Mouse (Mus musculus): Measurements from ENCODE around the gene Sult6b2.

Sult6b2 gene

DNA sequence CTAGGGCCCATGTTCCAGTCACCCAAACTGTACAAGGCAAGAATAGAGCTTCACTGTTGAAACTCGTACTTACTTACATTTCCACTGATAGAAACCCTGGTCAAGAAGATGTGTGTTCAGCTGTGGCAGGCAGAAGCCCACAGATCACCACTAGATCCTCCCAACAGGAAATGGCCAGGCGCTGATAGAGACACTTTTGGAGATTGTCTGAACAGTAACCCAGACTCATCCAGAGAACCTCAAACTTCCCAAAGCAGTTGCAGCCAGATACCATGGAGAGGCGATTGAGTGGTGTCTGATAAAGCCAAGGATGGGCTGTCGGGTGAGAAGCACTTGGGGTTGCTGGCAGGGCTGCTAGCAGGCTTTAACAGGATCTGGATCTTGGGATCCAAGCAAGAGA lies 27.4 kb downstream of the Sult6b2 start:
- no peak for DNase-seq

DNA sequence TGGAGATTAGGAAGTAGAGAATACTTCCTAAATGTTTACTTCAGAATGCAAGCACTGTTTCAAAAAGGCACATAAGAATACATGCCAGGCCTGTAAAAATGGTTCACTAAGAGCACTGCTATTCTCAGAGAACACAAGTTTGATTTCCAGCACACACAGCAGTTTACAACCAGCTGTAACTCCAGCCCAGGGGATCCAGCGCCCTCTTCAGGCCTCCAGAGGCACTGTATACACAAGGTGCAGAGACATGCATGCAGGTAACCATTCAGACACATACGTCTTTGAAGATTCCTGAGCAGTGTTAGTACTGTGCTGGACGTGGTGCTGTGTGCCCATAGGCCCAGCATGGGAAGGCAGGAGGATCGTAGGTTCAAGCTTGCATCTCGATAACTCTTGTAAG lies 30.7 kb downstream of the Sult6b2 start:
- DNase-seq: no peak

DNA sequence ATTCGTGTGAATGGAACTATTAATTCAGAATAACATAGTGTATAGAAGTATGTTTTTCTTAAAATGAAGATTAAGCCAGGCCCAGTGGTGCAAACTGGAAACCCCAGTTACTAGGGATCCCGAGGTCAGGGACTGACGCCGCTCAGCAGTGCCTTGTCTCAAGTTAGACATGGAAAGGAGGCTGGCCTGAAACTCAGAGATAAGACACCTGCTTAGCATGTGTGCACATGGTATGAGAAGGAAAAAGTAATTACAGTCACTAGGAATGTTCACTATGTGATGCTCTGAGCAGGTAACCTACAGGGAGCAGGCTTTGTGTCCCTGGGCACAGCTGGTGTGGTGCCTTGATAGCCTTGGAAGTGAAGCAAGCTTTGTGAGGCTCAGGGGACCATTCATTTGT lies 32.7 kb downstream of the Sult6b2 start:
- no peak for DNase-seq

DNA sequence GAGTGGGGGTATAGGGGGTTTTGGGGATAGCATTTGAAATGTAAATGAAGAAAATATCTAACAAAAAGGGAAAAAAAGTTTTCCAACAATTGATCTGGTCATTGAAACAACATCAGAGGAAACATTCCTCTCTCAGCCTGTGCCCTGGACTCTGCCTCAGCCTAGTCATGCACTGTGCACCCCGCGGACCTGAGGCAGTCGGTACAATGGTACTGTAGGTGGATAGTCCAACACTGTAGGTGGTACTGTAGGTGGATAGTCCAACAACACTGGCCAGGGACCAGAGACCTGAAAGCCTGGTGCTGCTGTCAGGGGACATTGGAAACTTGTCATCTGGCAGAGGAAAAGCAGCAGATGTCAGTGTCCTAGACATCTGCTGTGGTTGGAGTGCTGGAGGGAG lies 34.4 kb downstream of the Sult6b2 start:
- peak; percentile 38 for DNase-seq

DNA sequence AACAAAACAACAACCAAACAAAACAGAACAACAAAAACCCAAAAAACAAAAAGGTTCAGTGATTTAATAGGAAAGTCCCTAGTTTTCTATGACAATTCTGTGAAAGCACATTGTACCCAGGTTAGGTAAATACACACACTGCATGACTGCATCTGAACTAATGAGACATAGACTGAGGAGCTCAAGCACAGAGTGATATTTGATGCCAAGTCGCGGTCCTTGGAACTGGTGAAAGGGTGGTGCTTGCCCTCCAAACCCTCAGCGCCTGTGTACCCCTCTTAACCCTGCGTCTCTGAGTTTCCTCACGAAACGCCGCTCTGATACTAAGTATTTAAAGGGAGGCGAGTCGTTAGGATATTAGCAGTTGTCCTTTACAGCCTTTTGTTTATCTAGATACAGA lies 37.0 kb downstream of the Sult6b2 start:
- DNase-seq: no peak

DNA sequence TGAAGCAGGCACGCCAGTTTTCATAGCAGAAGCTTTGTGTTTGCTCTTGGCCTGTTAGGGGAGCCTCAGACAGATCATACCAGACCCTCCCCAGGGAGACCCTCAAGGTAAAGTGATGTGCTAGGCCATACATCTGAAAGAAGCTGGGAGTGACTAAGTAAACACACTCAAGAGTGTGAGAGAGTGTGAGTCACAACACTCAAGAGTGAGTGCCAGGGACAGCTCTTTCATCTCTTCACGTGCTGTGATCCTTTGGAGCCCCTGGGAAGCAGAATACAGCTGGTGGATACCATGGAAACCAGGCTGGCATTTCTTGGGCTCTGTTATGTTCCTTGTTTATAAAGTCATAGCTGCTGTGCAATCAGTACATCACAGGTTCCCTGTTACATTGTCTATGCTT lies 39.4 kb downstream of the Sult6b2 start:
- DNase-seq: no peak

DNA sequence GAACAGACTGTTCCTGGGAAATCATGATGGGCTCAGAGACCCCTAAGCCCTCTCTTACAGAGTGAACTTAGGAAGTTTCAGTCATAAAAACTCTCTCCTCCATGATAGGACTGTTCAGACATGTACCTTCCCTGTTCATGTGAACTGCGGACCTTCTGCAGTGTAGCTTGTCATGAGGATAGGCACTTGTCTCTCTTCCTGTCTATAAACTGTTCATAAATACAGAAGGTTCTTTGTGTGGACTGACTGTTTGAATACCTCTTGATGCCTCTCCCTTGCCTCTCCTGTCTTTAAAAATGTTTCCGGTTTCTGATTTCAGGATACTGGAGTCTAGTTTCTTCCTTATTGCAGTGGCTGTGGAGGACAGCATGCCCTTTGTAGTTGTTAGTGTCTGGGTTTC lies 44.7 kb downstream of the Sult6b2 start:
- no peak for DNase-seq

DNA sequence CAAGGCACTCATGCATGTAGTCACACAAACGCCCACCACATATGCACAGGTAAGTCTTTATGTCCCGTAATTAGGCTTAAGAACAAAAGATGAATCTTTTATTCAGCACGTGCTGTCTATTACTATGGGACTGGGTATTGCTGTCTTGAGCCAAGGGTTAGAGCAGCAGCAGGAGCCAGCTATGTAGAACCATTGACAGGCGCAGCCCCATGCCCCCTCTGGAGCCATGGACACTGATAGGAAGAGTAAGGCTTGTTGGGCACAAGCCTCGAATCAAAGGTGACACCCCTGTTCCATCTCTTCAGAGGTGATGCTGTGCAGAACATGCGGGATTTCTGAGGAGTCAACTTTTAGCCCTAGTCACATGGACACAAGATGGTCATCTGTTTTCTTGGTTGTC lies 45.7 kb downstream of the Sult6b2 start:
- no peak for DNase-seq

DNA sequence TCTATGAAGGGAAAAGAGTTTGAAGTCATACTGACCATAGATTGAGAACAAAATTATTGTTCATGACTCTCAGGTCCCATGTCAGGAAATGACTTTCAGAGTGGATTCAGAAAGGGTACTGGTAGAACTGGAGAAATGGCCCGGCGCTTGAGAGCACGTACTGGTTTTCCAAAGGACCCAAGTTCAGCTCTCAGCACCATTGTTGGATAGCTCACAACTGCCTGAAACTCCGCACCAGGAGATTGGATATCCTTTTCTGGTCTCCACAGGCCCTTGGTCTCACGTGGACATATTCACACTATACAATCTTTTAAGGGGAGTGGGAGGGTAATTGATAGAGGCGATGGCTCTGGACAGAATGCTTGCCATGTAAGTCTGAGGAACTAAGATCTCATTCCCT lies 46.3 kb downstream of the Sult6b2 start:
- no peak for DNase-seq

DNA sequence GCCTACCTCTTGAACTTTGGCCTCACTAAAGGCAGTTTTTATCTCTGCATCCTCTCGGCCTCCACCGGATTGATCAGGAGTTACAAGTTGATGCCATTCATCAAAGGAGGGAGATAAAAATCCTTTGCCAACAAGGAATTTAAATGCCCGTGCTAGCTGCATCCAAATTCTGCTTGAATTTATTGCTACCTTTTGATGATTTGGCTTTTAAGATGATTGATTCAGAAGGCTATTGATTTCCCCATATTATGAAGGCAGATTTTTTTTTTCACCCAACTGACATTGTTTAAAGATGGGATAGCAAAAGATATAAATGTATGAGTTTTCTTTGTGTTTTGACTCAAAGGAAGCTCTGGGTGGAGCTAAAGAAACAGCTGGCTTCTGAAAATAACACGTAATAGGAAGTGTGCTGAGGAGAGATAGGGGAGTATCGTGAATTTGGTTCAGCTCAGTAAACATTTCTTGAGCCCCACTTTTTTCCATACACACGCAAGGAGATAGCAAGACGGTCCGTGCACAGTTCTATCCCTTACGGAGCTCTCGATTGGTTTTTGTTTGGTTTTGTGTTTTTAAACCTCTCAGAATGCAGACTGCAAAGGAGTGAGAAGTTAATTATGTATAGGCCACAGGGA lies 46.9 kb downstream of the Sult6b2 start:
- DNase-seq: no peak

DNA sequence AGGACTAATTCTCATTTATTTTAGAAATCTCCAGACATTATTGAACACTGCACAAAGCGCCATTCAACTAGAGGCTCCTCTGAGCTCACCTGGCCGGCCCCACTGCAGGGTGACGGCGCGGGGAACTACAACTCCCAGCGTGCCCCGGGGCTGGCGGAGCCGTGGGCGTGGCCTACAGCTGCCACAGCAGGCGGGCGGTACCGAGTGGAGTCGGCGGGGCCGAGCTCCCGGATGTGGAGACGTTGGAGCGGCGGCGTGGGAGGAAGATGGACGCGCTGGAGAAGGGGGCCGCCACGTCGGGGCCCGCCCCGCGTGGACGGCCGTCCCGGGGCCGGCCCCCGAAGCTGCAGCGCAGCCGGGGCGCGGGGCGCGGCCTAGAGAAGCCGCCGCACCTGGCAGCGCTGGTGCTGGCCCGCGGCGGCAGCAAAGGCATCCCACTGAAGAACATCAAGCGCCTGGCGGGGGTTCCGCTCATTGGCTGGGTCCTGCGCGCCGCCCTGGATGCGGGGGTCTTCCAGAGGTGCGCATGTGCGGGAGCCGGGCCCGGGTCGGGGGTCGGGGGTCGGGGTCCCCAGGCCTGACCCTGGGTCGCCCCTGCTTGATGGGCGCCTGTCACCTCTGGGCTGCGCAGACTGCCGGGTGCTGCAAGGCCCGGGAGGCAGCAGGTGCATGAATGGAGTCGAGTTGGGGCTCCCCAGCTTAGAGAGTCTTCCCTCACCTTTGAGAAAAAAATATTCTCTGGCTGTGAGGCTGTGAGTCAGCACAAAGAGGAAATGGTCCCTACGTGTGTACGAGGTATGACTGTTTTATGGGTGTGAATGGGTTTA lies 47.6 kb downstream of the Sult6b2 start, which contains the start of gene Cmas:
Gene Cmas, plus strand, starts transcription at position 180 of the 827 bp plus-strand sequence.
- peak; percentile 91 for DNase-seq

DNA sequence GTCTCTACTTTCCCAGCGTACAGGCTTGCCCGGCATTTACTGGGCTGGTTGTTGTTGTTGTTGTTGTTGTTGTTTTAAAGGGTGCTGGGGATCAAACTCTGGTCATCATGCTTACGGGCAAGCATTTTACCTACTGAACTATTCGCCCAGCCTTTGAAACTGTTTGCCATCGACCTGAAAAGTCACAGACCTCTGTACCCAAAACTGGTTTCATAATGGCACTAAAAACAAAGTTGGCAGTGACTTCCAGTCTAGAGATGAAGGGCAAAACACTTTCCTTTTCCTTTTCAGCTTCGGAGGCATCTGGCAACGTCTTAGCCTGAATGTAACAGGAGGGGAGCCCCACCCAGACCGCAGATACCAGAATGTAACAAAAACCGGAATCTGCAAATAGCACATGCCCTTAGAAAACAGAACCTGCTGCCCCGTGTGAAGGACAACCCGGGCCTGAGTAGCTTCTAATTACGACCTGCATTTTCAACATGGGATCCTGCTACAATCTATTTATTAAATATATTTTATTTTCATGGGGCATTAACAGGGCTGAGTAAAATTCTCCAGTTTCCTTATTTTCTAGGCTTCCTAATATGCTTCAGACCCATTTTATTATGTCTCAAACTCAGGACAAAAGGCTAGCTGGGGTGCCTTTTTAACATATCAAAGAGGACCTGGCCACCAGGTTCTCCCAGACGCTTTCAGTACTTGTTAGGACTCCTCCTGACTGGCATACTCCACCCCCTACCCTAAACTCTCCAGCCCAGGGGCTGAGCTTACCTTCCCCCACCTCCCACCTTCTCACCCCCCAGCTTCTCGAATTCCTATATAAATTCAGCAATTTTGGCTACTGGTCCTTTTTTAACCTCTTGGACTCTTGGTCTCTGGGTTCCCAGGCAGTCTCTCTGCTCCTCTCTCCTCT lies 51.7 kb downstream of the Sult6b2 start:
- no peak for DNase-seq

DNA sequence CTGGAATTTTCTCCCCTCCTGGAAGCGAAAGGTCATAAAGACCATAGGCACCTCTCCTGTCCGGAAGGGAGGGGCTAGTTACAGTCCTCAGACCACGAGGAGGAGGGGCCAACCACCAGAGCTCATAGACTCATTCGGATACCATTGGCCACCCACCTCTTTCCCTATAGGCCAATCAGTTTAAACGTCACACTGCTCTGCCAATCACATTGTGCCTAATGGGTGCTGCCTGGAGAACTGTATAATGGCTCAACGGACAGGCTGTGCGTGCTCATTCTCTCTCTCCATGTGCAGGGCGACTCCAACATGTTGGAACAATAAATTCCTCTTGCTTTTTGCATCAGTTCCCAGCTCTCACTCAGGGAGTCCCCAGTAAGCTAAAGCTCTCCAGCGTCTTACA lies 52.9 kb downstream of the Sult6b2 start:
- no peak for DNase-seq

DNA sequence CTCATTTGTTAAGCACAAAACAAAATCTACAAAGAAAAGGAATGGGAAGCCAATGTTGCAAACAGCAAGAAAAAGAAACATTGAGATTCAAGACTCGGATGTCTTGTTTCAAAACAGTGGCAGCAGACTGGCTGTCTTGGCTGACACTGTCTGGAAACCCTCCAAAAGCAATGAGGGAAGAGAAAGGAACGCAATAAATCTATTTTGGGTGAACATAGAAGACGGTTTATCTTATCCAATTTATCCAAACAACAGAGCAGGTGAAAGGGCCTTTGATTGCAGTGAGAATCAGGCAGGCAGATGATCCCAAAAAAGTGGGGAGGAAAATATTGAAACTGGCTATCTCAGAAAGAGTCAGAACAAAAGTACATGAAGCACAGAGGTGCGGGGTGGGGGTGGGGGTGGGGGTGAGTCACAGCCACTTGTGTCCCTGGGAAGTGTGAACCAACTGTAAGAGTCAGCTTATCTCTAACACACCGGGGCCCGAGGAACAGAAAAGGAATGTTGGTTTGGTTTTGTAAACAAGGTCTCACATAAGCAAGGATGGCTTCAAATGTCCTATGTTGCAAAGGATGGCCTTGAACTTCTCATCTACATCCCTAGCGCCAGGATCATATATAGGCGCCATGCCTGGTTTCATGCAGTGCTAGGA lies 56.1 kb downstream of the Sult6b2 start:
- DNase-seq: no peak

DNA sequence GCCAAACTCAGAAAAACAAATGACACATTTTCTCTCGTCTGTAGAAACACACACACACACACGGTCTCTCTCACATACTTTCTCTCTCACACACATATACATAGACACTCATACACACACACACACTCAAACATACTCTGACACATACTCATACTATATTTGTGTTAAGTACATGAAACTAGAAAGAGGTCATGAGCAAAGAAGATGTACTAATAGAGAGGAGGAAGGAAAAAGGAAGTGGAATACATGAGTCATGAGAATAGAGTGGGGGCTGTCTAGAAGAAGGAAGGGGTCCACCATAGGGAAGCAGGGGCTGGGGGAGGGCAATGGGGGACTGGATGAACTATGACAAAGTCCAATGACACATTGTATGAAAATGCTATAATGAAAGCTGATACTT lies 57.1 kb downstream of the Sult6b2 start:
- no peak for DNase-seq

DNA sequence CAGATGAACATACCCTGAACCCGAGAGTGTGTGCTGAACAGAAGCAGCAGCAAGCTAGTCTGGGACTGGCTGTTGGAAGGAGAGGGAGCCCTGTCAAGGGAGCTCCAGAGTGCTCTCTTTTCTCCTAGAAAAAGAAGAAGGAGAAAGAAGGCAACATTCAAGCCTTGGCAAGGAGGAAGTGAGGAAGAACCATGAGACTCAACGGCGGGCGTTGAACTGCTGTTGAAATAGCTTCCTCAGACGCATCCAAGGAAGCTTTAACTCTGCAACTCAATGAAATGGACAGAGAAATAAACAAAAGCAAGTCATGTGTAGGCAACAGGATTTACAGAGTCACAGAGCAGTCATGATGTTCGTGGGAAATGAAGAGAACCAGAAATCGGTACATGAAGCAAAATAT lies 57.5 kb downstream of the Sult6b2 start:
- no peak for DNase-seq

DNA sequence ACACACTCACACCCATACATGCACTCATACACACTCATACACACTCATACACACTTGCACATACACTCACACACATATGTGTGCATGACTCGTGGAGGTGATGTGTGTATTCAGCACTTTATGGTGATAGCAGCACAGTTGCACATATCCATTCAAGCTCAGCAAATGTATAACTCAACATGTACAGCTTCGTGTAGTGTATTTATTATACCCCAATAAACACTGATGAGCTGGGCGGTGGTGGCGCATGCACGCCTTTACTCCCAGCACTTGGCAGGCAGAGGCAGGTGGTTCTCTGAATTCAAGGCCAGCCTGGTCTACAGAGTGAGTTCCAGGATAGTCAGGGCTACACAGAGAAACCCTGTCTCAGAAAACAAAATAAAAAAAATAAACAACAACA lies 58.8 kb downstream of the Sult6b2 start:
- DNase-seq: no peak

DNA sequence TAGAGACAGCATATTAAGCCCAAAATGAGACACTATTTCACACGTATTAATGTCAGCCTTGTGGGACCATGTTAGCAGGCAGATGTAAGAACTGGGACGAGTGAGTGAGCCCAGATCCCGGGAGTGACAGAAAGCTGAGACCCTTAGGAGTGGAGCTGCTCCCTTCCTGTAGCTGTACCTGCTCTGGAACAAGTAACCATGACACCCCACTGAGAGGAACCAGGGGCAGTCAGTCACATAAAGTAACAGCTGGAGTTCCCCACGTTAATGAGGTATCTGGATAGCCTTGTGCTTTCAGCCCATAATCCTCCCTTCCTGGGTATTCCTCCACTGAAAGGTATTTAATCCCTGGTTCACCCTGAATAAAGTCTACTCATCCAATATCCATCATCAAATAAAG lies 61.1 kb downstream of the Sult6b2 start:
- no peak for DNase-seq

DNA sequence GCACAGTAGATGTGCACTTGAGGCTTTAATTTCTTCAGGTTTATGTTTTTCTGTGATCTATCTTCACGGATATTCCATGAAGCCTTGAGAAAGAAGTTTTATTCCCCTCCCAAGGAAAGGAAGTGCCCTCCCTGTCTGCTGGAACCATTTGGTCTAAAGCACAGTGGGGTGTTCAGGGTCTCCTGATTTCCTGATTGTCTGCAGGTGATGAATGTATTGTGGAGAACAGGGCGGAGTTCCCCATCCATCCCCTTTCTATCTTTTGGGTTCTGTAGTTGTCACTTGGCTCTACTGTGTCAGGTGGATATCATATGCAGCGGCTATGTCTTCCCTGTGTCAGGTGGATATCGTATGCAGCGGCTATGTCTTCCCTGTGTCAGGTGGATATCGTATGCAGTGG lies 62.5 kb downstream of the Sult6b2 start:
- DNase-seq: no peak

DNA sequence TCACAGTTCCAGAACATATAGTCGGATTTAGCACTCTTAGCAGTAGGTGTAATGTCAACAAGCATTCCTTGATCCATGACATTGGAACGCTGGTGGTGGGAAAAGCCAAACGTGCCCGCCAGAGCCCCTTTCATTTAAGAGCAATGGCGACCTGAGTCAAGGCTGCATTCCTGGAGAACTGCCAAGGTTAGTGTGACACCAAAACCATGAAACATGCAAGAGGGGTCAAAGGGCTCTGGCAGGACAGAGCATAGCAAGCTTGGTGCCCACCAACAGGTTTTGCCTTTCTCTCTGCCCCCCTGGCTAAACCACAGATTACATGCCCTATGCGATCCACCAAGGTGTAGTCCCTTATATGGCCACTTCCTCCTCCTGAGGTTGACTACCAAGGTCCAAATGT lies 65.7 kb downstream of the Sult6b2 start:
- DNase-seq: no peak

DNA sequence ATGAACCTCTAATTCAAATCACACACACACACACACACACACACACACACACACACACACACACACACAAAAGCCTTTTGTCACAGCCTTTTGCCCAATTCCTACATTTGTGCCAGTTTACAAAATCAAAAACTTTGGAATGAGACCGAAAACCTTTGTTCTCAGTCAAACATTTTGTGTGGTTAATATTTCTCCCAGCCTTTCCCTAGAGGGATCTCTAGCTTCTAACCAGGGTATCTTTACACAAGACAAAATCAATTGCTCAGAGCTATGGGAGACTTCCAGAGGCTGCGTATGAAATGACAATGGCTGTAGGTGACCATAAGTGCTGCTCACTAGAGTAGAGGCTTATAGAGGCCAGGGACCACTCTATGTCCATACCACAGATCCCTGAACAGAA lies 66.1 kb downstream of the Sult6b2 start:
- no peak for DNase-seq

DNA sequence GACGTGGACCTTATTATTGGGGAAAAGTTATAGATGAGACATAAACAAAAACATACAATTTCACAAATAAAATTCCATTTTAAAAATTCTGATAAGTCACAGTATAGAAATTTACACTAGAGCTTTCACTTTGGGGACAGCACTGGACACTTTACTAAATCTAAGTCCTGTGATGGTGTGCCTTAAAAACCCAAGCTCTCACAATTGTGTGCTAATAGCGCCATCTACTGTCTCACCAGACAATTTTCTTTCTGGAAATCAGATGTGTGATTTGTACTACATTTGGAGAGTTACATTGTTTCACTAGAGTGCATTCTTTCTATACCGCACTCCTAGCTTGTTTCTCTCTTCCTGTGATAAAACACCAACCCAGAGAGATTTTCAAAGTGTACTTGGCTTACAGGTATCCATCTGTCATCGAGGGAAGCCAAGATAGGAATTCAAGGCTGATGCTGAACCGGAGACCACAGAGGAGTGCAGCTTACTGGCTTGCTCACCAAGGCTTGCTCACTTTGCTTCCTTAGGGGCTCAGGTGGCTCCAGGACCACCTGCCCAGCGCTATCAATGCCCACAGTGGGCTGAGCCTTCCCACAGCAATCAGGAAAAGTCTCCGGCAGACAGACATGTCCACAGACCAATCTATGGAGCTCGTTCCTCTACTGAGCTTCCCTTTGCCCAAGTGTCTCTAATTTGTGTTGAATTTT lies 68.8 kb downstream of the Sult6b2 start:
- DNase-seq: no peak

Measured in kidney, adult 18-20 months (tissue).